Mouse (Mus musculus) CD4-positive, CD25-positive, alpha-beta regulatory T cell, adult 4 months (primary cell): ENCODE data around the gene Wfdc6a. TPM values are rescaled to one million over a fixed set of nuclear protein-coding genes. Genes with fewer than 3 reads are reported as not detected.
A peak's percentile ranks its signal among the peaks of the same experiment; 100 is the strongest.
"Not testable (repeated sequence)": the region's sequence is repeated elsewhere in the genome, so short reads cannot be mapped to it uniquely, and the experiment has no call there.

ENCODE experiments used
- ATAC-seq: one replicate; pipeline ENCODE4 v1.8.0; 2017
- polyA plus RNA-seq, 2 experiments: library from polyadenylated mRNA; unstranded; fragments of 100-300 nt; shearing (Covaris generic); gene quantifications; one replicate each; pipeline ENCODE4 v1.2.1; 2017

Wfdc6a gene
- polyA plus RNA-seq = not detected

DNA sequence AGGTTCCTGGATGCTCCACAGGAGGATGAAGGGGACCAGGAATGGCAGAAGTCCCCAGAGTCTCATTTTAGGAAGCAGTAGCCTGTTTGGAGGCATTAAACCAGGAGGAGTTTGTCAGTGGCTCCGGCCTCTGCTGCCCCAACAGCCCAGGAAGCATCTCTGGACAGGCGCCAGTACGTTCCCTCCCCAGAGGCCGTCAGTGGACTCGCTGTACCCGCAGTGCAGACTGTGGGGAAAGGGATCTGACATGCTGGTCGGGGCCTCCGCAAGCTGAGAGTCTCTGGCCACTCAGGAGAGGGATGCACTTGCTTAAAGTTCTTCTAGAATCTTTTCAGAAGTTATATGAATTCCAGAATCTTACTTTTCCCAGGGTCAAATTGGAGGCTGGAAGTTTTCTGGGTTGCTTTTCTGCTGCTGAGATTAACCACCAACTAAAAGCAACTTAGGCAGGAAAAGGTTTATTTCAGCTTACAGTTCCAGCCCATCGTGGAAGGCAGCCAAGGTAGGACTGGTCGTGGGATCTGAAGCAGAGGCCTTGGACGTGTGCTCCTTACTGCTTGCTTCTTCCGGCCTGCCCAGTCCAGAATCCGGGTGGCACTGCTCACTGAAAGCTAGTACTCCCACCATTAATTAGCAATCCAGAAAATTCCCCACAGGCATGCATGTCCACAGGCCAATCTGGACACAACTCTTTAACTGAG lies at the start of gene Wfdc6a:
Gene Wfdc6a, minus strand, starts transcription at position 423 of the 701 bp plus-strand sequence.
- not testable (repeated sequence) for ATAC-seq

DNA sequence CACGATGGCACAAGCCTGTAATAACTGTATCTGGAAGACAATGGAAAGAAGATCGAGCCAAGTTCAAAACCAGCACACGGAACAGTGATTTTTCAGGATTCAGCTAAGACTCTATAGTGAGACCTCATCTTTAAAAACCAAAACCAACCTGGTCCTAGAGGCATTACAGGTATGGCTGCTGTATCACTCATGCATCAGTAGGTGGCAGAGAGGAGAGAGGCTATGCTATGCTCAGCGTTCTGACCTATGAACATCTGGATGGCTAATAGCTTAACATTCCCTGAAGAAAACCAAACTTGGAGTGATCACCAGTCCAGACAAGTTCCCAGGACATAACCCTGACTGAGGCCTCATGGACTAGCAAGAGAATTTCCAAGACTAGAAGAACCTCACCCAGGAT lies 36.5 kb upstream of the Wfdc6a start:
- ATAC-seq = no peak

DNA sequence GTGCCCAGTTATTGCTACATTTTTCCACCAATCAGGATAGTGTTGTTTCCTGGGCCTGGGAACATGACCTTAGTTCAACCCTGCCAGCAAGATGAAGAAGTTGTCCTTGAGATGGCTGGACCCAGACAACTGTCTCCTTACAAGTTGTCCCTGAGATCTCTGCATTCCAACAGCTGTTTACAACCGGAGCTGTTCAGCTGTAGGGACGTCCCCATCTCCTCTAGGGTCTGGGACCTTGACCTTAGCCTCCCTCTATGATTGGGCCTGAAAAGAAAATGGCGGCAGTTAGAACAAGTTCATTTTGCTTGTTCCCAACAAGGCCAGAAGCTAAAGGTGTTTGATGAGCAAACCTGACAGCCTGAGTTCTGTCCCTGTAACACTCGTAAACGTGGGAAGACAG lies 33.8 kb upstream of the Wfdc6a start:
- no peak for ATAC-seq

DNA sequence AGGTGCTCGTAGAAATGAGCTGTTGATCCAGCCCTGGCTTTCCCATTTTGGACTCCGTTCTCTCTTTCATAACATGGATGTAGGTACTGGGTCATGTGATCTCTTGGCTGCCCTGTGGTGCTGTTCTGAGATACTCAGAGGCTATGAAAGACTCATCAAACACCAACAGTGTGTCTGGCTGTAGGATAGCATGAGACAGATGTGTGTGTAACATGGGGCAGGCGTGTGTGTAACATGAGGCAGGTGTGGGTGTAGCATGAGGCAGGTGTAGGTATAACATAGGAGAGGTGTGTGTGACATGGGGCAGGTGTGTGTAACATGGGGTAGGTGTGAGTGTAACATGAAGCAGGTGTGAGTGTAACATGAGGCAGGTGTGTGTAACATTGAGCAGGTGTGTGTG lies 30.1 kb upstream of the Wfdc6a start:
- ATAC-seq = no peak

DNA sequence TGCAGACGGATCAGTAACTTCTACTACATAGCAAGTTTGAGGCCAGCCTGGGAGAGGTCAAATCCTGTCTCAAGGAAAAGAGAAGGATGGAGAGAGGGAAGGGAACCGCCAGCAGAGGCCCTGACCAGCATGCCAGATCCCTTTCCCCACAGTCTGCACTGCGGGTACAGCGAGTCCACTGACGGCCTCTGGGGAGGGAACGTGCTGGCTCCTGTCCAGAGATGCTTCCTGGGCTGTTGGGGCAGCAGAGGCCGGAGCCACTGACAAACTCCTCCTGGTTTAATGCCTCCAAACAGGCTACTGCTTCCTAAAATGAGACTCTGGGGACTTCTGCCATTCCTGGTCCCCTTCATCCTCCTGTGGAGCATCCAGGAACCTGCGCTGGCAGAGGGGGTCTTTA lies 28.2 kb upstream of the Wfdc6a start, which contains the start of the genes Wfdc6b and Wfdc8:
Gene Wfdc6b, plus strand, starts transcription at position 52 of the 400 bp plus-strand sequence.
Gene Wfdc8, minus strand, starts transcription at position 156 of the 400 bp plus-strand sequence.
- not testable (repeated sequence) for ATAC-seq

DNA sequence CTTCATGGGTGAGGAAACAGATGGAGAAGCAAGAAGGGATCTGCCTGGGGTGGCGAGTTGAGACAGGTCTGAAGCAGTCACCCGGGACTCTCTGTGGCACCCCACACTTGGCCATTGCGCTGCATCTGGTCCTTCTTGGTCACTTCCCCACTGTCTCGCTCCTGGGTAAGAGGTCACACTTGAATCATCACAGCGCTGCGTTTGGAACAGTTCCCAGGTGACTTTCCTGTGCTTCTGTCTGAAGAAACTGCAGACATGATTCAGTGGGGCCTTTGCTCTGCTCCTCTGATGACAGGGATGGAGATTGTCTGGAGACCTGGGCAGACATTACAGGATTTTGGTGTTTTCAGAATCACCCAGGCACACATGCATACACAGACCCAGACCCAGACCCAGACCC lies 23.5 kb upstream of the Wfdc6a start:
- no peak for ATAC-seq

DNA sequence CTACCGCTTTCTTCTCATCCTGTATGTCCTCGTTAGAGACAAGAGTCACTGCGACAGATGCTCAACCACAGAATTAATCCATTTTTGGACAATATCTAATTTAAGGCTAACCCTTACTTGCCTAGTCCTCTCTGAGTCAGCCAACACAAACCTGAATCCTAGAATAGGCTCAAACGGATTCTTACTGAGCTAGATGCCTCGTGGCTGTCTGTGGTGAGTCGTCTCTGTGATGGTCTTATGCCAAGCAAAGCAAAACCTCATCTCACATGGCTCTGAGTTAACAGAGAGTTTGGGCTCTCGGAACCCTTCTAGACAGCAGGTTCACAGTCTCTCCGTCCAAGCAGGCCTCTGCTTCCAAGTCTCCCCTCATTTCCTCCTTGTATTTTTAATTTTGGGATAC lies 19.2 kb upstream of the Wfdc6a start:
- ATAC-seq = no peak

DNA sequence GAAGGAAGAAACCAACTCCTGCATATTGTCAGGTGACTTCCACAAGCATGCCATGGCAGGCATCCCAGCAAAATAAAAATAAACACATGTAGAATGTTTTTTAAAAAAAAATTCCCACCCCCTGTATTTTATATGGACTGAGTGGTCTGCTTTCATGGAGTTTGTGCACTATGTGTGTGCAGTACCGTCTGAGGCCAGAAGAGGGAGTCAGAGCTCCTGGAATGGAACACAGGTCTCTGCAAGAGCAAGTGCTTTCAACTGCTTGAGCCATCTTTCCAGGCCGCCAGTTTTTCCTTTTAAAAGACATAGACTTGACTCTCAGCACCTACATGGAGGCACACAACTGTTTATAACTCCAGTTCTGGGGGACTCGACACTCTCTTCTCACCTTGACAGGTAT lies 18.2 kb upstream of the Wfdc6a start:
- ATAC-seq = no peak

DNA sequence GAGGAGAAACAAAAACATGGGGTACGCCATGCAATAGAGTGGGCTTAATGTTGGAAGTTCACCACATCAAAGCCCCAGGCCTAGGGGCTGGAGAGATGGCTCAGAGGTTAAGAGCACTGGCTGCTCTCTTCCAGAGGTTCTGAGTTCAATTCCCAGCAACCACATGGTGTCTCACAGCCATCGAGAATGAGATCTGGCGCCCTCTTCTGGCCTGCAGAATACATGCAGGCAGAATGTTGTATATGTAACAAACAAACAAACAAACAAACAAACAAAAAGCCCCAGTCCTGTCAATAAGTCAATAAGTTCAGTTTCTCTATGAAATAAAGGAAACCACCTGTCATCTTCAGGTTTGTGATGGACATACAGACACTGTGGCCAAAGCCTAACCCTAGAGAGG lies 14.9 kb upstream of the Wfdc6a start:
- ATAC-seq = no peak

DNA sequence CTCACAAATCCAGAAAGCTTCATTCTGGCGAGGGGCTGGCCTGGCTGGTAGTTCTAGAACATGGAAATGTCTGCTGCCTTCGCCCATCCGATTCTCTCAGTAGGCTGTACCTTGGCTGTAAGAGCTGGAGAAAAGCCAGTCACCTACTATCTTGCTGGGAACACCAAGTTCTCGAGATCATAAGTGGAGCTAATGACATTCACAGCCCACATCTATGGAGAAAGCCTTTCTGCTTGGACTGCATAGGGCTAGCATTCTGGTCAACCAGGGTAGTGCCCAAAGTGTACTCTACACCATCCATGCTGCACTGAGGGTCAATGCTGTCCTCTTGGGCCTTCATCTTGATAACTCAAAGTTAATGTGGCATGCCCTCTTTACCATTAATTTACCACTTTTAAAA lies 8.2 kb upstream of the Wfdc6a start, which contains the start of gene Eppin:
Gene Eppin, minus strand, starts transcription at position 101 of the 400 bp plus-strand sequence.
- no peak for ATAC-seq

DNA sequence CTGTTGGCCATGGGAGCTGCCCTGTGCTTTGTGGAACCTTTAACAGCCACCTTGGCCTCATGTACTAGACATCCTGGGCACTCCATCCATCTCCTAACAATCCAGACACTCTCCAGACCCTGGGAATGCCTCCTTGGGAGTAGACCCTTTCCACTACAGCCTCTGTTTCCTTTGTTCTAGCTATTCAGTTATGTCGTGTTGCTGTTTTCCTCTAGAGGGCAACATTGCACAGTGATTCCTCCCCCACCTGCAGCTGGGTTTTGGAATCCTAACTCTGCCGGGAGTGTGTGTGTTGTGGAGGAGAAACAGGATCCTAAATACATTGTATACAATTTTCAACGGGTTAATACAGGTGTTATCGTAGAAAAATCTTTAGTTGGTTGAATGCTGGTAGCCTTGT lies 6.8 kb upstream of the Wfdc6a start:
- ATAC-seq = no peak

DNA sequence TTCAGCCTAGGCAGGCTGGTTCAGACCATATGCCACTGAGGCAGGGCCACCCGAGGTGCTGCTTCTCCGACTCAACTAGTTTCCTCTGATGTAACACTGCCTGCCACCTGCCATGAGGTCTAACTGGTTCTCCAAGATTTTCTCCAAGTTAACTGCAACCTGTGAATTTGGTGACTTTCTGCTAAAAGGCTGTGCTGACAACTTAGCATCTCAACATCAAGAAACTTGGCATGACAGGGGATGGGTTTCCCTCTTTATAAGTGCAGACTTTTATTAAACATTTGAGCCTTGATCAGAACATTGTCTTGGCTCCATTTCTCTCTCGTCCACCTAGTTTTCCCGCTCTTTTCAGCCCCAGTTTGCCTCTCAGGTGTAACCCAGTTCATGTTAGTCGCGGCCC lies 11.9 kb downstream of the Wfdc6a start, which contains the start of gene Spint3:
Gene Spint3, minus strand, starts transcription at position 101 of the 400 bp plus-strand sequence.
- not testable (repeated sequence) for ATAC-seq

DNA sequence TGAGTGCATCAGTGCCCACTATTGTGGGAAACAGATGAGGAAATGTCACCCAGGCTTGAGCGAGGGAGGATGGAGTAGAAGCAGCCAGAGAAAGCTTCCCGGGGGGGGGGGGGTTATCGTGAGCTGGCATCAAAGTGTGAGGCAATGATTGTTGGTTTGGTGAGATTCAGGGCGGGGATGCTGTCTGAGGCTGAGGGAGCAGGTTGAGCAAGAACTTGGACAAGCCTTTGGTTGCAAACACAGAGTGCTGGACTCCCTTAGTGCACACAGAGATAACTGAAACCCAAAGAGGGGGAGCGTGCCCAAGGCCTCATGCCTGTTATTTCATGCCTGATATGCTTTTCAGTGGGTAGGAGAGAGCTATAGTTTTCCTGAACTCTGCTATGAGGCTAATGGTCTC lies 17.8 kb downstream of the Wfdc6a start:
- ATAC-seq = no peak

DNA sequence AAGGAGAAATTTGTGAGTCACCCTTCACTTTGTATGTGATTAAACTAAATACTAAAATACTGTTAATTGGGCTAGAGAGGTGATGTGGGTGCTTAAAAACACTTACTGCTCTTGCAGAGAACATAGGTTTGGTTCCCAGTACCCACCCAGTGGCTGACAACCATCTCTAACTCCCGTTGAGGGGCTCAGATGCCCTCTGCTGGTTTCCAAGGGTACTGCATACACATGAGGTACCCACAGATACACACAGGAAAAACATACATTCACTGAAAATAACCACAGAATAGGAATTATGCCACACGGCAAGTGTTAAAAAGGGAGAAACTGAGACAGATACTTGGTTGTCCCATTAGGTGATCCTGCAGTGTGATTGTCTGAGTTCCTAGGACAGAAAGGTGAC lies 18.2 kb downstream of the Wfdc6a start:
- ATAC-seq = no peak

DNA sequence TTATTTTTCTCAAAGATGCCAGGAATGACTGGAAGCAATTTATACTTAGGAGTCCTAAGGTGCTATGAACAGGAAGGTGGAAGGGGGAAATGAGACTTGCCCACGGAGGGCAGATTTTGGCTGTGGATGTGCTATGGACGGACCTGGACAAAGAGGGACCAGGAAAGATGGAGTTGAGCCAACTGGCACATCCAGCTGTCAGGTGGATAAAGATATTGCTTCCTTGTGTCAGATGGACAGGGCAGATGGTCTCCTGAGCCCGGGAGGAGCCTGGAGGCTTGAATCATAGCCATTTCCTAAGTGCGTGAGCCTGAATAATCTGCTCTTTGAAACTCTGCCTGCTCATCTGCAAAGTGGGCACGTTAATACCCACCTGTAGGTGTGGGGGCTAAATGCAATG lies 20.9 kb downstream of the Wfdc6a start:
- ATAC-seq = no peak

DNA sequence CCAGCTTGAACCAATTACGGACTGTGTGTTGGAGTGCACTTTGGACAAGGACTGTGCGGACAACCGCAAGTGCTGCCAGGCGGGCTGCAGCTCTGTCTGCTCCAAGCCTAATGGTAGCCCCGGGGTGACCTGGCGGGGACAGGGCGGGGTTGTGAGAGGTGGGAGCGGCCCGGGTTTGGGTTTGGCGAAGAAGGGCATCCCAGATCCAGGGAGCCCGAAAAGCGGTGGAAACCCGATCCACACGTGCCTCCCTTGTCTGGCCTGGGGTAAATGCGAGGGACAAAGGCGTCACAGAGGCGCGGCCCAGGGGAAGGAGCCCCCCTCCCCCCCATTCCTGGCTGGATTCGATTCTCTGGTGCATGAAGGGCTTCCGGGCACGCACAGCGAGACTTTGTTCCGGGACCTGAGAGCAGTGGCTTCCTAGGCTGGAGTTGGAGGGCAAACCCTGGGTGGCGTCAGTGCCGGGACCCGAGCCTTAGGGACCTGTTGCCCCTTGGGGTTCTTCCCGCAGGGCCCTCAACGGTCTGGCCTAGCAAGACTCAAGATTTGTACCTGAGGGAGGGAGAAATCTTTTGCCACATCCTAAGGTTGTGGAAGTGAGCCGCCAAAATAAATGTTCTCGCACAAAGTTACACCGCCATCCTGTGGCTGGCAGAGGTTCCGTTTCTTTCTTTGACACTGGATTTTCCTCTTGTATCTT lies 21.8 kb downstream of the Wfdc6a start:
- ATAC-seq = peak; percentile 81

DNA sequence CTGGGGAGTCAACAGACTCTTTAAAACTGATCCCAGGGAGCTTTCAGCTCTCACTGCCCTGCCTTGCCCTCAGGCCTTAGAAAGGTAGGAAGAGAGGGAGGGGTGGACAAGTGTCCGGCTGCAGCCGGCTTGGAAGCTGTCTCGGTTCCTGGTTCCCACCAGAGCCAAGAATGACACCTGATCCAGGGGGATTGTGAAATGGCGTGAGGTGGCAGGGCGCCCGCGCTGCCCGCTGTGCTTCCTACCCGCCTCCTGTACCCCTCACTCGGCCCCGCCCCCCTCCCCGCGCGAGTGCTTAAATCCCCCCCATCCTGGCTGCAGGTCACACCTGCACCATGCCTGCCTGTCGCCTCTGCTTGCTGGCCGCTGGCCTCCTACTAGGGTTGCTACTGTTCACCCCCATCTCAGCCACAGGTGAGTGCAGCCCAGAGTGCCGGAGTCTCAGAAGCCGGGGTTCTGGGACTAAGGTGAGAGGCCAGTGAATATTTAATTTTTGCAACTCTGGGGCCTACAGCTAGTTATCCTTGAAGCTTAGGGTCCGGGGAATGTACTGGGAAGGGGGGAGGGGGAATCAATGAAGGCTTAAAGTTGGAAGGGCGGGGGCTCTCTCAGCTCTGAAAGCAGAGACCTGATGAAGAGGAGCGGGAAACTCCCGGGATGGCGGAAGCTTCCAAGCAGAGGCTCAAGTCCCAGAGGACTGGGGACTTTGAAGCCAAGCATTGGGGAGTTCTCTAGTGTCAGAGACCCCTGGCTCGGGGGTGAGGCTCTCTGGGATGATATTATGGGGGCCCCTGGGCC lies 22.7 kb downstream of the Wfdc6a start, which contains the start of gene Wfdc2:
Gene Wfdc2, plus strand, starts transcription at position 23 of the 798 bp plus-strand sequence.
- no peak for ATAC-seq

DNA sequence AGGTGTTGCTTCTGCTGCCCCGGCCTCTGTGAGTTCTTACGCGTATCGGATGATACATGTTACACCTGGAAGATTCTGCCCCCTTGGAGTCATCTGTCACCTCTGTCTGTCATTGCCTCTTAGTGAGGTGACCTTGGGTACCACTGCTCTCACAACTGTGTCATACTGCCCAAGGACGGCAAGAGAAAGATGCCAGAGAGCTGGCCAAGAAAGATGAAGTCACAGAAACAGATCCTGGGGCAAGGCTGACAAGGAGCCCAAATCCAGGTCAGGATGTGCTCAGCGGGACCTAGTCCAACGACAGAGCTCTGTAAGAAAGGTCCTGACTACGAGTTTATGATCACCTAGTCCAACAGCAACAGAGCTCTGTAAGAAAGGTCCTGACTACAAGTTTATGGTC lies 25.1 kb downstream of the Wfdc6a start:
- ATAC-seq = no peak

DNA sequence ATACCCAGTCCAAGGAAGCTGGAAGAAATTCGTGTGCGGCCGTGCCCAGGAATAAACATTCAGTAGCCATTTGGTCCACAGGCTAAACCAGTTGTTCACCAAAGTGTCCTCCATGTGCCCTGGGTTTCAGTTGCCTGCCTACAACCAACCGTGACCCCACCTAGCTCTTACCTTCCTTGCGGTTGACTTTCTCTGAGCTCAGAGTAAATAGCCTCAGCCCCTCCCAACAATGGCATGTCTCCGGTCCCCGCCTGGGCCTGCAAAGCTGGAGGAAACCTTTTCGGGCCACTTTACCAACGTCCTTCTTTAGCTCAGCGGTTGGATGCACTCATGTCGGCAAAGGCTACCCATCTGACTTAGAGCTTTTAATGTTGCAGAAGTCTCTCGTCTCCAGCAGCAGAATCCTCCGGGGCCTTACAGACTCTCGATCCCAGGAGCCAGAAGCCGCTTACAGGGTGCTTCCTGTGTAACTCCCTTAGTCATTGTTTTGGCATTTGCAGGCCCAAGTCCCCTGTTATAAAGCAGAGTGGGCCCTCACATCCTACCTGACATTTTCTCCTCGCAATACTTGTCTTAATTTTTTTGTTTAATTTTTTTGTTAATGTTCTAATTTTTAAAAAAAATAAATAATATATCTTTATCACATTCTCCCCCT lies 26.1 kb downstream of the Wfdc6a start:
- peak; percentile 53 for ATAC-seq

DNA sequence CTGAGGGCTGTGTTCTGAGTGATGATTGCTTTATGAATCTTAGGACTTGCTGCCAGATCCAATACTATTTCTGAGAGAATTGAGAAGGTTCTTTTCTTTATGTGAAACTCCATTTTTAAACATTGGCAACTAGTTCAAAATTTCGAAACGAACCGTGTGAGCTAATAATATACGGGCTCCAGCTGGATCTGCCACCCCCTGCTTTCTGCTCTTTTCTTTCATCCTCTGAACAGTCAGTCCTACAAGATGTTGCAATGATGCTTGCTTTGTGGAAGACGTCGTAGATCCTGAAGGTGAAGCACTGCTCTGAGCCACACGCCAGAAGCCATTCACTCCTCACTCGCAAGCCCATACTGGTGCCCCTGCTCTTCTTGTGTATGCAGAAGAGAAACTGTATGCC lies 26.8 kb downstream of the Wfdc6a start:
- ATAC-seq = no peak

DNA sequence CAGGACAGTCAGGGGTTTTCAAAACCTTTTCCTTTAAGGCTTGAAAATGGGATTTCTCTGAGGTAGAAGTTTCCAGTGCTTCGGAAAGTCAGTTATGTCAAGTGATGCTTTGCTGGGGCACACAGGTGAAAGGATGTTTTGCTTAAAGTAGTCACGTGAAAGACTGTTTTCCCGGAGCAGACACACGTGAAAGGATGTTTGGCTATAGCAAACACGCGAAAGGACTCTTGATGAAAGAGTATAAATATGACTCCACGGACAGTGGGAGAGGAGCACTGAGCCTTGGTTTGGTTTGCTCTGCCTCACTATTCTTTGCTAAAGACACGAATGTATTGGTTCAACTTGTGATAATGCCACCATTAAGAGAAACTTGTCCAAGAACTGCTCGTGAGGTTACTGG lies 33.7 kb downstream of the Wfdc6a start:
- no peak for ATAC-seq

DNA sequence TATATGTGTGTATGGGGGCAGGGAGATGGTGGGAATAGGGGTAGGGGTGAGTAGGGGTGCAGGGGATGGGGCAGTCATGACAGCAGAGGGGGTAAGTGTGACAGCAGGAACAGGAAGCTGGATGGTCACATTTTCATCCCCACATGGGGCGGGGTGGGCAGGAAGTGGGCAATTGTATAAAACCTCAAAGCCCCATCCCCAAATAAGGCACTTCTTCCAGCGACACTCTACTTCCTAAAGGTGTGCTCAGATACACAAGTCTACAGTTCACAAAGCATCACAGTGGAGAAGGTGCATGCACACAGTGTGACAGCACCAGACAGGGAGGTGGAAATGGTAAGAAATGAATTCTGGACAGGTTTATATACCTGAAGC lies 34.4 kb downstream of the Wfdc6a start:
- peak; percentile 68 for ATAC-seq
